Mouse (Mus musculus) embryonic facial prominence, embryonic 11.5 days (tissue): ENCODE measurements around the gene Mllt6. TPM values are rescaled to one million over a fixed set of nuclear protein-coding genes. Genes with fewer than 3 reads are reported as not detected.
A peak's percentile ranks its signal among the peaks of the same experiment; 100 is the strongest.

ENCODE experiments used
- ATAC-seq: fragments of 200-750 bp; cut with Nextera tagmentation; replicated peaks from 2 replicates; pipeline ENCODE4 v1.8.0; 2017; ENCODE audit warnings: low read depth; ENCODE audit not compliant: insufficient number of reproducible peaks, low FRiP score, low TSS enrichment
- DNase-seq: peaks from one replicate; pipeline ENCODE4 v3.0.0-alpha.2; 2015; ENCODE audit warnings: low spot score
- H3K27ac ChIP-seq: fragments of 300-500 bp; sonication (generic); replicated peaks from 2 replicates; pipeline ENCODE4 v1.5.1; 2014; ENCODE audit warnings: mild to moderate bottlenecking, low read depth, low read length, control low read depth
- H3K27me3 ChIP-seq: fragments of 300-500 bp; sonication (generic); 2 replicates; pipeline ENCODE4 v1.6.1; 2014; ENCODE audit warnings: mild to moderate bottlenecking, low read length, moderate library complexity, mixed read lengths; ENCODE audit not compliant: control insufficient read depth, insufficient read depth
- H3K36me3 ChIP-seq: fragments of 300-500 bp; sonication (generic); replicated peaks from 2 replicates; pipeline ENCODE4 v1.6.1; 2014; ENCODE audit warnings: low read depth, mild to moderate bottlenecking, low read length, moderate library complexity, mixed read lengths; ENCODE audit not compliant: control insufficient read depth, insufficient read depth
- H3K4me1 ChIP-seq: fragments of 300-500 bp; sonication (generic); 2 replicates; pipeline ENCODE4 v1.6.1; 2014; ENCODE audit warnings: low read length, mixed read lengths; ENCODE audit not compliant: control insufficient read depth, insufficient read depth
- H3K4me2 ChIP-seq: fragments of 300-500 bp; sonication (generic); 2 replicates; pipeline ENCODE4 v1.6.1; 2014; ENCODE audit warnings: low read depth, mild to moderate bottlenecking, control low read depth, low read length, moderate library complexity
- H3K4me3 ChIP-seq: fragments of 300-500 bp; sonication (generic); 2 replicates; pipeline ENCODE4 v1.5.1; 2014; ENCODE audit warnings: low read depth, low read length, control low read depth
- H3K9ac ChIP-seq: fragments of 300-500 bp; sonication (generic); replicated peaks from 2 replicates; pipeline ENCODE4 v1.6.1; 2014; ENCODE audit warnings: mild to moderate bottlenecking, control low read depth, low read length
- H3K9me3 ChIP-seq: fragments of 300-500 bp; sonication (generic); replicated peaks from 2 replicates; pipeline ENCODE4 v1.6.1; 2016; ENCODE audit warnings: mild to moderate bottlenecking, low read length, inconsistent platforms, mixed read lengths; ENCODE audit not compliant: control insufficient read depth
- WGBS: fragments of 180-500 bp; shearing (Covaris S2); extraction: QIAGEN DNeasy Blood & Tissue Kit; methylation state at CpG from one replicate; pipeline ENCODE4 v1.1.7; 2014; 5-methylcytosine and 5-hydroxymethylcytosine counted together
- polyA plus RNA-seq: library from polyadenylated mRNA; unstranded; fragments of >200 nt; fragmentation: Nextera tagmentation; extraction: Ambion mirVana; gene quantifications from 2 replicates; pipeline ENCODE4 v1.2.1, GENCODE M21; 2014

Gene Mllt6
- polyA plus RNA-seq, 1 experiment from 2014 or later = 3.7 TPM

DNA sequence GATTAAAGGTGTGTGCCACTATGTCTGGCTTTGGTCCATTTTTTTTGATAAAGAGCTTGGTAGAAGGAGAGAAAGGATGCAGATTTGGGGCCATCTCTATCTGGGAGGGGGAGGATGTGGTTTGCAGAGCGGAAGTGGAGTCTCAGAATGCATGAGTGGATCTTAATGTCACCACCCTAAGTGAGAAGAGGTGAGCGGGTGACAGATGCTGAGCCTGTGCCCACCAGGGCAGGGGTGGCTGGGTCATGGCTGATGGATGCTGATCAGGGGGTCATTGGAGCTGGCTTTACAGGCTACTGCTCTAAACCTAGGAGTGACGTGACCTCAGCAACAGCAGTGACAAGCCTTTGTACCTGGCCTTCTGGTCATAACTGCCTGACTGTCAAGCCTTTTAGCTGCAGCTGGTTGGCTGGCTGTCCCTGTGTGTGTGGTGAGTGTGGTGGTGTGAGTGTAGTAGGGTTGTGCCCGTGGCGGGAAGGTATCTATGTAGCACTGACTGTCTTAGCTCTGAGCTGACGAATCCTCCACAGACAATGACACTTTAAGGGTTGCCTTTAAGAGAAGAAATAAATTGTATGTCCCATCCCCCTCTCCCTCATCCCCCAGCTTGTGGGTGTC lies 21.0 kb downstream of the Mllt6 start:
- Histone ChIP-seq H3K36me3 (peaks cover 12% of the 10 kb centered on the region), H3K4me1 (0 out of 2 replicates have a peak, but pooled peaks cover 4% of the 10 kb centered on the region), H3K9me3 (no peaks in the 10 kb centered on the region), H3K27me3 (no peaks in the 10 kb centered on the region), H3K4me3 (no peak overlapping the region), H3K27ac (no peak overlapping the region), H3K4me2 (no peak overlapping the region), H3K9ac (no peak overlapping the region)
- ATAC-seq (no peak), DNase-seq (no peak)
- WGBS = 81% methylated on average over 6 of the region's 6 CpGs

DNA sequence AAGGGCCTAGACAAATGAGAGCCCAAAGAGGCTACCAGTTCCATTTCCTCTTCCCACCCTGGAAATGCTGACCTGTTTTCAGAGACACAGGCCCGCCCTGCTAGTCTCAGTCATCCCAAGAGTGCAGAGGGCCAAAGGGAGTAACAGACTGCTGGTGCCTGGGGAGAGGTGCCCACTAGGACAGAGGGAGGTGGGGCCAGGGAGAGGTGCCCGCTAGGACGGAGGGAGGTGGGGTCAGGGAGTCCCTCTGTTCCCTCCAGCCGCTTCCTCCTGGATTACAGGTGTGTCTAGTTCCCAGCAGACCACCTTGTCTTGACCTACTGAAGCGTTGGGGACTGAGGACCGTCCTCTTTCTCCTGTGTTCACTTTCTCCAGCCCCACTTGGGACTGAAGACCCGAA lies 21.6 kb downstream of the Mllt6 start:
- H3K4me3 ChIP-seq = no peak overlapping the region
- H3K9me3 ChIP-seq = no peaks in the 10 kb centered on the region
- no peak for ATAC-seq
- 0 out of 2 replicates have a peak, but pooled peaks cover 4% of the 10 kb centered on the region for H3K4me1 ChIP-seq
- 39% methylated on average over 7 of the region's 7 CpGs for WGBS
- no peak overlapping the region for H3K9ac ChIP-seq
- H3K4me2 ChIP-seq = no peak overlapping the region
- no peak overlapping the region for H3K27ac ChIP-seq
- no peak for DNase-seq
- H3K36me3 ChIP-seq = peaks cover 12% of the 10 kb centered on the region
- H3K27me3 ChIP-seq = no peaks in the 10 kb centered on the region

DNA sequence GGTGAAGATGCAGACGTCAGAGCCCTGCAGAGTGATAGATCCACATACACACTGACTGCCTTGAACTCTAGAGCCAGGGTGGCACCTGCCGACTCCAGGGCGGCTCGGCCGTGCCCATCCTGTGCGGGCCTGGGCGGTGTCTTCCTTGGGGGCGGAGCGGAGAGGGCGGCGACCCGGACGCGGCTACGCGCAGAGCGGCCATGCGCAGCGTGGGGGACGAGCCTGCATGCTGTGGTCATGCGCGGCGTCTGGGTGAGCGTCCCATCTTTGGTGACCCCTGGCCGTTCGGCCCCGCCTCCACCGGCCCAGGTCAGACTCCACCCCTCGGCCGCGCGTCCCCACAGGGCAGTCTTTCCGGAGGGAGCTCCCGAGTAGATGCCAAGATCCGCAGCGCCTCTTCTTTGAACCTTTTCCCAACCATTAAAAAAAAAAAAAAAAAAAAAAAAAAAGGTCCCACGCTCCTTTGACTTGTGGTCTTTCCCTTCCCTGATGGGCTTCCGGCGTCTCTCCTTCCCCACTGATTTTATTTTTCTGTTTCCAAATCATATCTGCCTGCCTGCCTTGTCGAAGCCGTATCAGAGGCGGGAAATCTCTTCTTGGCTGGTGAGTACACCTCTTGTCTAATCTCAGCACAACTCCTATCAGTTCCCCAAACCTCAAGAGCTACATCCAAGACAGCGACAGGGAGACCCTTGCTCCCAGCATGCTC lies 22.6 kb downstream of the Mllt6 start, which contains the start of gene Cisd3:
Cisd3 (plus strand) TSS at position 214 of the 709 bp plus-strand sequence.
- WGBS = under 1% methylated on average over 43 of the region's 43 CpGs
- peak; percentile 66 for ATAC-seq
- Histone ChIP-seq H3K36me3 (peaks cover 9% of the 10 kb centered on the region), H3K27me3 (no peaks in the 10 kb centered on the region), H3K4me3 (peak within 1 kb of the TSS; percentile 24), H3K4me1 (0 out of 2 replicates have a peak, but pooled peaks cover 4% of the 10 kb centered on the region), H3K9me3 (no peaks in the 10 kb centered on the region), H3K4me2 (peak within 1 kb of the TSS; percentile 62), H3K27ac (no peak within 1 kb of the TSS), H3K9ac (peak within 1 kb of the TSS; percentile 41)
- peak; percentile 78 for DNase-seq

DNA sequence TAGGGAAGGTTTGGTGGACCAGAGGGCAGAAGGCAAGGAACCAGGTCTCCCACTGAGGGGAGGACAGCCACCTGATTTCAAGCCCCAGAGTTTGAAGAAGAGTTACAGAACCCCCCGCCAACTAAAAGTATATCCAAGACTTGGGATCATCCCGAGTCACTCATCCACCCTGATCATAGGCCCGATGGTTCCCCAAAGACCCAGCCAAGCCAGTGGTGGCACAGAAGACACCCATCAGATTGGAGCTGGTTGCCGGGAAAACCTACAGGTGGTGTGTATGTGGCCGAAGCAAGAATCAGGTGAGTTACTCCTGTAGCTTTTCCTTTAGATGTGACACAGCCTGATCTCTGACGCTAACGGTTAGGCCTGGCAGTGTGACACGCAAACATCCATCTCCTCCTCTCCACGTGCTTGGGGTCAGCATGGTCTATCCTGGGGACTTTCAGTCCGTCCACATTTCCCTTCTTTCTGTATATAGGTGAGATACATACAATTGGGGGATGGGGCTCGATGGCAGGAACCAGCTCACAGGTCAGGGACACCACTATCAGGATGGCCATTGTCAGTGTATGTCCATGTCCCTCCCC lies 23.2 kb downstream of the Mllt6 start:
- ATAC-seq = no peak

DNA sequence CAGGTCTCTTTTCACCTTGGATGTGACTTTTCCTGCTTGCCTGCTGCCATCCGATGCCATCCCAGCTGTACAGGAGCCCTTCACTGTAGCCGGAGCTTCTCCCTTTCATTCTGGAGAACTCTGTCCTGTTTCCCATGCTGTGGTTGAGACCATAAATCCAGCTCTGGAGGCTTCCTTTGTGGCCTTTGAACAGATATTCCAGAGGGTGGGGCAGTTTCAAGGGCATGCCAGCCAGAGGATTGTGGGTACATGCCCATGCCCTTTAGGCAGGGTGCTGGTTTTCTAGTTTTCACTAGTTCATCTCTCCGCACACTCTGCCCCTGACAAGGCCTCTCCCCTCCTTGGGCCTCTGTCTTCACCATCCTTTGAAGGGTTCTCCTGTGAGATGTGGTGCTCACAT lies 23.8 kb downstream of the Mllt6 start:
- peaks cover 14% of the 10 kb centered on the region for H3K36me3 ChIP-seq
- ATAC-seq (no peak), DNase-seq (no peak)
- no peak overlapping the region for H3K4me2 ChIP-seq
- no peaks in the 10 kb centered on the region for H3K9me3 ChIP-seq
- 90% methylated on average over 3 of the region's 3 CpGs for WGBS
- no peak overlapping the region for H3K4me3 ChIP-seq
- H3K27ac ChIP-seq = no peak overlapping the region
- H3K27me3 ChIP-seq = no peaks in the 10 kb centered on the region
- H3K4me1 ChIP-seq = 0 out of 2 replicates have a peak, but pooled peaks cover 4% of the 10 kb centered on the region
- H3K9ac ChIP-seq = no peak overlapping the region

More for the DNA sequence above, 23.2 kb downstream of the Mllt6 start:
- 74% methylated on average over 11 of the region's 11 CpGs for WGBS
- H3K9ac ChIP-seq = peak overlapping the region; percentile 41; the same call in 1 of the 2 replicates
- H3K4me2 ChIP-seq = peak overlapping the region; percentile 62
- no peaks in the 10 kb centered on the region for H3K9me3 ChIP-seq
- no peaks in the 10 kb centered on the region for H3K27me3 ChIP-seq
- DNase-seq = no peak
- H3K4me1 ChIP-seq = 0 out of 2 replicates have a peak, but pooled peaks cover 4% of the 10 kb centered on the region
- no peak overlapping the region for H3K4me3 ChIP-seq
- H3K27ac ChIP-seq = no peak overlapping the region
- peaks cover 14% of the 10 kb centered on the region for H3K36me3 ChIP-seq

DNA sequence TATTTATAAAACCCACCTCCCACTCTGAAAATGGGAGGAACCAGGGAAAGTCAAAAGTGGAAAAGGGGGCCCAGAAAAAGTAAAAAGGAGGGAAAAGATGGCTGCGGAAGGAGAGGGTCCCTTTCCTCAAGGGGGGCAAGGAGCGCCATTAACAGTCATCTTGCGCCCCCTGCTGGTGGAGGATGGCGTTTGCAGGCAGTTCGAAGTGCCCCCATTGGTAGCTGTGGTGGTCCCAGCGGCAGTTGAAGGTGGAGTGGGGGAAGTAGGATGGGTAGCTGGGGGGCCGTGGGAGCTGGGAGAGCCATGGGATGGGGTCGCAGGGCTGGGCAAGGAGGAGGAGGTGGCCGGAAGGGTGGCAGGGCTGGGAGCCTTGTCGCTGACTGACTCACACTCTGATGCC lies 26.6 kb downstream of the Mllt6 start:
- Histone ChIP-seq H3K9me3 (no peaks in the 10 kb centered on the region), H3K9ac (no peak overlapping the region), H3K27me3 (no peaks in the 10 kb centered on the region), H3K4me1 (0 out of 2 replicates have a peak, but pooled peaks cover 4% of the 10 kb centered on the region), H3K4me3 (no peak overlapping the region), H3K27ac (no peak overlapping the region), H3K36me3 (peaks cover 20% of the 10 kb centered on the region), H3K4me2 (no peak overlapping the region)
- no peak for ATAC-seq
- 29% methylated on average over 10 of the region's 10 CpGs for WGBS
- DNase-seq = peak; percentile 87

DNA sequence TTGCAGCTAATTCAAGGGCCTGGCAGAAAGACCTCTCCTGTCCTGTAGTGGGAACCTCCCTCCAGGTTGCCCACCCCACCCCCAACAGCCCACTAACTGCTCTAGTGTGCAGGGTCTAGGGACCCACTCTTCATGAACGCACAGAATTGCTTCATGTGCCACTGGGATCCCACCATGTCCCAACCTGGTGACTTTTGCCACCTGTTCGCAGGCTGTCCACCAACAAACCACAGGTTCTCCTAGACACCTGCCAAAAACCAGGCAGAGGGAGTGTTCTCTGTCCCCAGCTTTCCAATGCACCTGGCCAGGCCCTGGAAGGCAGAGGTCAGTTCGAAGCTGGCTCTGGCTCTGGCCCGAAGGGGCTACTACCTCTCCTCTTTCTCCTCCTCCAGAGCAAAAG lies 31.2 kb downstream of the Mllt6 start:
- Histone ChIP-seq H3K9me3 (no peaks in the 10 kb centered on the region), H3K9ac (no peak overlapping the region), H3K4me3 (no peak overlapping the region), H3K27ac (no peak overlapping the region), H3K4me2 (no peak overlapping the region), H3K4me1 (peaks cover 15% of the 10 kb centered on the region), H3K27me3 (no peaks in the 10 kb centered on the region), H3K36me3 (peaks cover 17% of the 10 kb centered on the region)
- WGBS = 85% methylated on average over 4 of the region's 4 CpGs
- DNase-seq (no peak), ATAC-seq (no peak)
